Mouse (Mus musculus): Measurements from ENCODE around the gene Kit. TPM values are rescaled to one million over a fixed set of nuclear protein-coding genes. Genes with fewer than 3 reads are reported as not detected.

Kit gene
- polyA plus RNA-seq, 1 experiment from 2014 or later: 22.2 TPM

DNA sequence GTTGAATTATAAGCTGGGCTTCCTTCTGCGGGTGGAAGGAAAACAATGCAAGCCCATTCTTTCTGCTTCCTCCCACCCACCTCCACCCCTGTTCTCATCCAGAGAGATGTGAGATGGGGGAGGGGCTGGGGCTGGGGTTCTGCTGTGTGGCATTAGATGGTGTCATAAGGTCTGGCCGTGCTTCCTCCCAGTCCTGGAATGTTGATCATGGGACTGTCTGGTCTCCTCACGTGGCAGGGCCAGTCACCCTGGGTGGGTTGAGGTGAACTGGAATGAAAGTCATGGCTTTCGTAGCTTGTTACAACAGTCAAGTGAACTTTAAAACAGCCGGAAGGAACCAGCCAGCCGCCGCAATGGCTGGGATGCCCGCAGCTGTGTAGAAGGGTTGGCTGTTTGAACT, 78.7 kb downstream of the Kit start:
- H3K9ac ChIP-seq: no peak overlapping the region
- ATAC-seq (ENCODE audit: insufficient number of reproducible peaks, low FRiP score, low TSS enrichment, low read depth): no peak
- H3K4me1 ChIP-seq: no peaks in the 10 kb centered on the region
- 86% methylated on average over 8 of the region's 8 CpGs for whole genome bisulfite sequencing
- H3K4me3 ChIP-seq: no peak overlapping the region
- peaks cover 5% of the 10 kb centered on the region; the same call in 1 of the 2 replicates for H3K36me3 ChIP-seq
- H3K9me3 ChIP-seq: no peaks in the 10 kb centered on the region
- no peak overlapping the region for H3K27ac ChIP-seq
- H3K27me3 ChIP-seq: no peaks in the 10 kb centered on the region
- no peak overlapping the region for H3K4me2 ChIP-seq

DNA sequence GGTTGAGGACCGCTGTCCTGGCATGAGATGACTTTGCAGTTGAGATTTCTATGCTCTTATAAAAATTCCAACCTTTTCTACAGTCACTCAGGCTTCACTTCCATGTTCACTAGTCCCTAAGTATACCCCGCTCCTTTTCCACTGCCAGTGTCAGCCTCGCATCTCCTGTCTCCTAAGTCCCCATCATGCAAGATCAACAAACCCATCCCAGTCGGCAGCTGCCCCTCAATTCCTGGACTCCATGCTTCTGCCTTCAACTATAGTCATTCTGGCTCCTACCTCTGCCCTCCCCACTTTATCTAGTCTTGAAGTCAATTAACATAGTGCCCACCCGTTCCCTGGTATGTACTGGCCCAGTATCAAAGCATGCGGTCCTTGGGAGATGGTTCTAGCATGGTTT, 83.9 kb downstream of the Kit start:
- Histone ChIP-seq H3K4me2 (no peak overlapping the region), H3K27ac (no peak overlapping the region), H3K27me3 (no peaks in the 10 kb centered on the region), H3K4me3 (no peak overlapping the region), H3K9me3 (no peaks in the 10 kb centered on the region), H3K9ac (no peak overlapping the region), H3K36me3 (0 out of 2 replicates have a peak, but pooled peaks cover under 1% of the 10 kb centered on the region), H3K4me1 (no peaks in the 10 kb centered on the region)
- ATAC-seq (ENCODE audit: insufficient number of reproducible peaks, low FRiP score, low TSS enrichment, low read depth): no peak
- WGBS: 88% methylated on average over 6 of the region's 6 CpGs

DNA sequence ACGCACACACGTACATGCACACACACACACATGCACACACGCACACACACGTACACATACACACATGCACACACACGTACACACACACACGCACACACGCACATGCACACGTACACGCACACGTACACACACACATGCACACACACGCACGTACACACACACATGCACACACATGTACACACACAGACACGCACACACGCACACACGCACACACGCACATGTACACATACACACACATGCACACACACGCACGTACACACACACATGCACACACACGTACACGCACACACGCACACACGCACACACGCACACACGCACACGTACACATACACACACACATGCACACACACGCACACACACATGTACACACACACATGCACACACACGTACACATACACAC, 85.6 kb downstream of the Kit start:
- Histone ChIP-seq H3K27me3 (no peaks in the 10 kb centered on the region), H3K9ac (no peak overlapping the region), H3K36me3 (no peaks in the 10 kb centered on the region), H3K27ac (no peak overlapping the region), H3K4me1 (no peaks in the 10 kb centered on the region), H3K4me3 (no peak overlapping the region), H3K9me3 (no peaks in the 10 kb centered on the region), H3K4me2 (no peak overlapping the region)
- ATAC-seq (ENCODE audit: insufficient number of reproducible peaks, low FRiP score, low TSS enrichment, low read depth): no peak
- 97% methylated on average over 27 of the region's 27 CpGs for WGBS

DNA sequence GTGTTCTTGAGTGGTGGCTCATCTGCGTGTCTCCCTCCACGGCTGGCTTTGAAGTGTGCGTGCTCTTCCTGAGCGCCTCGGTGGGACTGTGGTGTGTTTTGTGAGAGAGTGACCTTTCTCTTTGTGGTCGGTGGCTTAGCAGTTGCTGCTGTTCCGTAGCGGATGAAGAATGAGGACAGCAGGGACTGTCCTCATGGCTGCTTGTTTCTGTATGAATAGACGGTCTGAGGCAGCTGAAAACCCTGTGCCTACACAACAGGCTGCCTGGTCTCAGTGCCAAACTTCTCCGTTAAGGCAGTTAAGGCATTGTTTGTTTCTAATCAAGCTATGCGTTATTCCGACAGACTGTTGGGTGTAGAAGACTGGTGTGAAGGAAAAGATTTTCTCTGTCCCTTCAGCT, 87.8 kb downstream of the Kit start:
- Histone ChIP-seq H3K27me3 (no peaks in the 10 kb centered on the region), H3K4me2 (no peak overlapping the region), H3K4me3 (no peak overlapping the region), H3K9me3 (no peaks in the 10 kb centered on the region), H3K4me1 (no peaks in the 10 kb centered on the region), H3K36me3 (no peaks in the 10 kb centered on the region), H3K27ac (no peak overlapping the region), H3K9ac (no peak overlapping the region)
- WGBS: 83% methylated on average over 12 of the region's 12 CpGs
- ATAC-seq (ENCODE audit: insufficient number of reproducible peaks, low FRiP score, low TSS enrichment, low read depth): no peak

DNA sequence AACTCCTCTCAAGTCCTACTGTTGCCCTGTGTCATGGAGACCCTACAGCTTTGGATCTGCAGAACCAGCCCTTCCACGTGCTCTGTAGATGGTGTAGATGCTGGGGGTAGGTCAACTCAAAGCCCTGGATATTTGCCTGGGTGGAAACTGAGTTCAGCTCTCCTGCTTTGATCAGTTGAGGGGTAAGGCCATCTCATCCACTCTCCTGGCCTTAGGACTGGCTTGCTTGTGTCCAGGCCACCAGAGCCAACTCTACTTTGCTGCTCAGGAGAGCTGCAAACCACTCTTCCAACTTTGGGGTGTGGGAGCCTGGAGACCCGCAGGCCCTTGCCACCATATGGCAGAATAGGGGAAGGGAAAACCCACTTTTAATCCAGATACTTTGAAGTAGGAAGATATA, 89.1 kb downstream of the Kit start:
- Histone ChIP-seq H3K4me1 (no peaks in the 10 kb centered on the region), H3K9me3 (no peaks in the 10 kb centered on the region), H3K27me3 (no peaks in the 10 kb centered on the region), H3K4me2 (no peak overlapping the region), H3K27ac (no peak overlapping the region), H3K9ac (no peak overlapping the region), H3K4me3 (no peak overlapping the region), H3K36me3 (no peaks in the 10 kb centered on the region)
- WGBS: 91% methylated on average over 2 of the region's 2 CpGs
- ATAC-seq (ENCODE audit: insufficient number of reproducible peaks, low FRiP score, low TSS enrichment, low read depth): no peak

- ATAC-seq (ENCODE audit: insufficient number of reproducible peaks, low FRiP score, low TSS enrichment, low read depth): no peak
- Histone ChIP-seq H3K4me3 (no peak overlapping the region), H3K27ac (no peak overlapping the region), H3K4me2 (no peak overlapping the region), H3K4me1 (no peaks in the 10 kb centered on the region), H3K27me3 (no peaks in the 10 kb centered on the region), H3K9ac (no peak overlapping the region), H3K36me3 (no peaks in the 10 kb centered on the region), H3K9me3 (no peaks in the 10 kb centered on the region)
- 61% methylated on average over 3 of the region's 3 CpGs for WGBS
These were observed 92.4 kb downstream of the Kit start for GRCm38 (mm10) chr5:75667083-75667482.

DNA sequence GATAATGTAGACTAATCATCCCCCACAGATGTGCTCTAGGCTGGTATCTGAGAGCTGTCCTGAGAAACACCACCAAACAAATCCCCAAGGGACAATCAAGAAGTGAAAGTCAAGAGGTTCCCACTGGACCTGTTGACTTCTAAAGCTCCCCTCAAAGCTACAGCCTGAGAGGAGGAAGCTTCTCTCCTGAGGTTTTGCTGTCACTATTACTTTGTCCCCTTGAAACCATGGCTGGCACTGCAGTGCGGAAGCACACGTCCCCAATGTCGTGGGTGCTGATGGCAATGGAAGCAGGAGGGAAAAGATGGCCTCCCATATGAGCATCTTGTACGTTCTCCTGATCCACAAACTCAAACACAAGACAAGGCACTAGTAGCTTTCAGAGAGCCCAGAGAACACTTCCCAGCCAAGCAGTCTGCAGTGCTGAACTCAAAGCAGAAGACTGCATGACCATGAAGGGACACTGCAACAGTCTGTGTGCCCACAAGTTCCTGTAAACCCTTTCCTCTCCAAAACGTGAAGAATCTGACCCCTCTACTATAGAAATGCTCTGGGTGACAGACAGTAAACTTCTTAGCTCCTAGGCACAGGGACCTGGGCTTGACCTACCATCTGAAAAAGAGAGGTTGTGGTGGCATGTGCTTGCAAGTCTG, 96.5 kb downstream of the Kit start:
- Histone ChIP-seq H3K9ac (no peak overlapping the region), H3K4me2 (no peak overlapping the region), H3K9me3 (no peaks in the 10 kb centered on the region), H3K4me1 (no peaks in the 10 kb centered on the region), H3K27me3 (no peaks in the 10 kb centered on the region), H3K36me3 (no peaks in the 10 kb centered on the region), H3K27ac (no peak overlapping the region), H3K4me3 (no peak overlapping the region)
- WGBS: 83% methylated on average over 5 of the region's 5 CpGs
- no peak for ATAC-seq (ENCODE audit: insufficient number of reproducible peaks, low FRiP score, low TSS enrichment, low read depth)

DNA sequence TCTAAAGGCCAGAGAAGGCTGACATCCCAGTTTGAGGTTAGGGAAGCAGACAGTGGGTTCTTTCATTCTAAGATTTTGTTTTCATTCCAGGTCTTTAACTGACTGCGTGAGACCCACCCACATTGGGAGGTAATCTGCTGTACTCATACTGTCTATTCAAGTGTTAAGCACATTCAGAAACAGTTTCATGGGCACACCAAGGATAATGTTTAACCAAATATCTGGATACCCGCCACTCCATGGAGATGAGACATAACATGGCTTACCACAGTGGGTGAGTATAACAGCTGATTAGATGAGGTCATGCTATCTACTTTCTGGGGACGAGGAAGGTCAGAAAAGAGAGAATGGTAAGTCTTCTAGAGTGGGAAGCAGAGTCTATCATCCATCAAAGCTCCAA, 101.3 kb downstream of the Kit start:
- Histone ChIP-seq H3K27me3 (no peaks in the 10 kb centered on the region), H3K4me3 (no peak overlapping the region), H3K9me3 (no peaks in the 10 kb centered on the region), H3K27ac (no peak overlapping the region), H3K4me2 (no peak overlapping the region), H3K36me3 (no peaks in the 10 kb centered on the region), H3K9ac (no peak overlapping the region), H3K4me1 (no peaks in the 10 kb centered on the region)
- ATAC-seq (ENCODE audit: insufficient number of reproducible peaks, low FRiP score, low TSS enrichment, low read depth): no peak
- 83% methylated on average over 3 of the region's 3 CpGs for WGBS

- no peak for ATAC-seq (ENCODE audit: insufficient number of reproducible peaks, low FRiP score, low TSS enrichment, low read depth)
These were observed 105.2 kb downstream of the Kit start for GRCm38 (mm10) chr5:75679896-75680295.

DNA sequence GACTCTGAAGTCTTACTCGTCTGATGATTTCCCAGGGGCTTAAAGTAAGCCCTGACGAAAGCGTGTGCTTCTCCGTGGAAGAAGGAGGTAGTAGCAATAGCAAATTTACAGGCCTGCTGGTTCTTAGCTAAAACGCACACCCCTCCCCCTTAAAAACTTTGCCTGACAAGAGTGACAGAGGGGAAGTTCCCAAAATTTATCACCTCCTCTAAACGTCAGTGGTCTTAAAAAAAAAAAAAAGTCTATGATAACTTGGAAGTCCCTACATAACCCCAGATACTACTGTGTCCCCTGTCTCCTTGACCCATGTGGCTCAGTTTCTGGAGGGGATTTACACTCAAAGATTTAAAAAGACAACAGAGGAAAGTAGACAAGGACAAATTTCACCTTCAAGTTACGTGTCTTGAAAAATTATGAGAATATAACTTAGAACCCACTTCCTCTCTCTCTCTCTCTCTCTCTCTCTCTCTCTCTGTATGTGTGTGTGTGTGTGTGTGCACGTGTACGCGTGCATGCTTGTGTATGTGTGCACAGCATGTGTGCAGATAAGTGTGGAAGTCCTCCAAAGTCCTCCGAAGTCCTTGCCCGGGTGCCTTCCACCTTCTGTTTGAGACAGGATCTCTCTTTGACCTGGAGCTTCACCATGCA, 120.6 kb downstream of the Kit start:
- no peak for ATAC-seq (ENCODE audit: insufficient number of reproducible peaks, low FRiP score, low TSS enrichment, low read depth)
- H3K36me3 ChIP-seq: no peaks in the 10 kb centered on the region

More at GRCm38 (mm10) chr5:75679896-75680295, 105.2 kb downstream of the Kit start:
- no peak overlapping the region for H3K4me3 ChIP-seq
- H3K27me3 ChIP-seq: no peaks in the 10 kb centered on the region
- H3K4me2 ChIP-seq: no peak overlapping the region
- WGBS: 52% methylated on average over 3 of the region's 3 CpGs
- no peak overlapping the region for H3K27ac ChIP-seq
- H3K9me3 ChIP-seq: no peaks in the 10 kb centered on the region
- H3K9ac ChIP-seq: no peak overlapping the region
- no peaks in the 10 kb centered on the region for H3K36me3 ChIP-seq
- no peaks in the 10 kb centered on the region for H3K4me1 ChIP-seq

GRCm38 (mm10) chr5:75696960-75697359, 122.2 kb downstream of the Kit start:
- no peak overlapping the region for H3K9ac ChIP-seq
- WGBS: 67% methylated on average over 5 of the region's 5 CpGs
- no peak for ATAC-seq (ENCODE audit: insufficient number of reproducible peaks, low FRiP score, low TSS enrichment, low read depth)
- H3K4me1 ChIP-seq: no peaks in the 10 kb centered on the region
- H3K27ac ChIP-seq: no peak overlapping the region
- H3K4me3 ChIP-seq: no peak overlapping the region
- H3K36me3 ChIP-seq: no peaks in the 10 kb centered on the region
- H3K4me2 ChIP-seq: no peak overlapping the region
- no peaks in the 10 kb centered on the region for H3K9me3 ChIP-seq
- H3K27me3 ChIP-seq: no peaks in the 10 kb centered on the region

More for the DNA sequence above, 120.6 kb downstream of the Kit start:
- no peak overlapping the region for H3K4me2 ChIP-seq
- no peaks in the 10 kb centered on the region for H3K27me3 ChIP-seq
- H3K9me3 ChIP-seq: no peaks in the 10 kb centered on the region
- WGBS: 60% methylated on average over 12 of the region's 12 CpGs
- H3K4me1 ChIP-seq: no peaks in the 10 kb centered on the region
- H3K27ac ChIP-seq: no peak overlapping the region
- no peak overlapping the region for H3K9ac ChIP-seq
- no peak overlapping the region for H3K4me3 ChIP-seq

DNA sequence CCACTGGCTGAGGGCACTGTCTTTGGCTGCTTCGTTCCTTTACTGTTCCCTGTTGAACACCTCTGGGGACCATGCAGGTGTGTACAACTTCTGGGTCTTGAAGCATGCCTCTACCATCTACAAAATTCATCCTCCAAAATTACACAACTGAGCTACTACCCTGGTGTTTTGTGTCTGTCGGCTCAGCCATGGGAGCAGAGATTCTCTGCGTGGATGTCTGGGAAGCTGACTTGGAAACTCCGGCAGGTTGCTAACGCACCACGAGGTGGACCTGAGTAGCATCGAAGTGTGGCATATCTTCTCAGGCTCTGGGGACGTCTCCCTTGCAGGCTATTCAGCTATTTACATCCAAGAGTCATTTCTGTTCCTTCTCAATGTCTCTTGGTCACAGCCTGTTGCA, 123.8 kb downstream of the Kit start:
- no peak for ATAC-seq (ENCODE audit: insufficient number of reproducible peaks, low FRiP score, low TSS enrichment, low read depth)

More for the DNA sequence above, 123.8 kb downstream of the Kit start:
- Histone ChIP-seq H3K4me1 (no peaks in the 10 kb centered on the region), H3K4me2 (no peak overlapping the region), H3K36me3 (no peaks in the 10 kb centered on the region), H3K9me3 (no peaks in the 10 kb centered on the region), H3K4me3 (no peak overlapping the region), H3K27me3 (no peaks in the 10 kb centered on the region), H3K27ac (no peak overlapping the region), H3K9ac (no peak overlapping the region)
- 90% methylated on average over 8 of the region's 8 CpGs for WGBS
